Mouse (Mus musculus) adrenal gland, postnatal 0 days (tissue): ENCODE results near the gene Mboat2. TPM values are rescaled to one million over a fixed set of nuclear protein-coding genes. Genes with fewer than 3 reads are reported as not detected.

Experiments
- polyA plus RNA-seq: library from polyadenylated mRNA; unstranded; fragments of >200 nt; fragmentation: Nextera tagmentation; extraction: Ambion mirVana; gene quantifications from 2 replicates; pipeline ENCODE4 v1.2.1, GENCODE M21; 2015

Gene Mboat2
- polyA plus RNA-seq = 21.3 and 23.0 TPM in 2 replicates

DNA sequence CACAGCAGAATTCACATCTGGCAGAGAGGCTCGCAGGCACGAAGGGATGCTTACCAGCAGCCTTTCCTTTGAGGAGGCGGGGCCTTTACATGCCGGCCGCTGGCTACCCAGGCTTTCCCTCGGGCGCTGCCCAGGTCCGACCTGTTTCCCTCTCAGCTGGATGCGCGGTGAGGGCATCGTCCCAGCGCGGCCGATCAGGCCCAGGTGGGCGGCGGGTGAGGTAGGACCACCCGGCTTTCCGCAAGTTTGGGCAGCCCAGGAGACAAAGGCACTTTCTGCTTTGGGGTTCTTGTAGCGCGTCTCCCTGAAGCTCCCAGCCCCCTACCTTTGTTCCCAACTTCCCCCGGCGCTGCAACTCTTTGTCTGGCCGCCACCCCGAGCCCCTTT, at the start of gene Mboat2:
Mboat2 (plus strand) TSS at position 114 of the 387 bp plus-strand sequence.

DNA sequence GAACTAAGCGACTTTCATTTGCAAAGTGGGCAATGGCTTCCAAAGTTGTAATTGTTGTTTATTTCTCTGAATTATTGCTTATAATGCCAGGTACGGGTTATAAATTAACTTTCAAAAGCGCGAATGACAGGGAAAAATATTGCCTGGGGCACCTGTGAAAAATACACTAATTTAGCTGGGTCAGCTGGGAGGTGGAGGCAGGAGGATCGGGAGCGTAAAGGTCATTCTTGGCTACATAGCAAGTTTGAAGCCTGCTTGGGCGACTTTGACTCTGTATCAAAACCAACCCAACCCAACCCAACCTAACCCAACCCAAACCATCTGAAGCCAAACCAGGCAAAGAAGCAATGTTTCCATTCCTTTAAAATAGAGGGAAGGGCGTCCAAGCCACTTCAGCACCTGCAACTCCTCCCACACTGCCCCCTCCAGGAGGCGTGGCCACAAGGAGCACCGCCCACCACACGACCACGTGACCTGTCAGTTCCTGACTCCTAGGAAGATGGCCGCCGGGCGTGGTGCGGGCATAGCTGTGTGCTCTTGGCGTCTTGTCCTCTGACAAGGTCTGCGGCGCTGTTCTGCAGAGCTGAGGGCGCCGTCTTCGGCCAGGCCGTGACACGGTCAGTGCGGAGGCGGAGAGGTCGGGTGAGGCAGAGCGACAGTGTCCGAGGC, 143.9 kb downstream of the Mboat2 start, which contains the start of gene Kidins220:
Kidins220 (plus strand) TSS at position 480 of the 669 bp plus-strand sequence.

Other genes starting within 250 kb of the Mboat2 start
- gene Klf11, start 179.6 kb upstream of the Mboat2 start, polyA plus RNA-seq = 17.5 and 18.8 TPM in 2 replicates
- gene Cys1, start 149.1 kb upstream of the Mboat2 start, polyA plus RNA-seq = 2.9 and 6.1 TPM in 2 replicates
- 43.9 and 65.3 TPM in 2 replicates for gene Rrm2, start 122.6 kb upstream of the Mboat2 start, polyA plus RNA-seq
- 21.0 and 22.1 TPM in 2 replicates for gene Kidins220, start 144.0 kb downstream of the Mboat2 start, polyA plus RNA-seq